Mouse (Mus musculus) MEL (cell line): ENCODE data around the gene Zc3hav1. TPM values are rescaled to one million over a fixed set of nuclear protein-coding genes. Genes with fewer than 3 reads are reported as not detected.

Experiments
- DNase-seq: peaks from one replicate; pipeline ENCODE4 v3.0.0; 2011; ENCODE audit warnings: low read depth, low spot score
- H3K27ac ChIP-seq: 2 replicates; pipeline ENCODE4 v1.5.1; 2012; ENCODE audit warnings: low read depth, mild to moderate bottlenecking, control low read depth, low read length, moderate library complexity; ENCODE audit not compliant: control insufficient read depth
- H3K27me3 ChIP-seq, 2 experiments: fragments of 150-350 bp in 1 of 2; sonication (generic) in 1 of 2; 2 replicates each; pipeline ENCODE4 v1.6.1; 2012; ENCODE audit warnings: low read length in 2 of 2, mild to moderate bottlenecking in 2 of 2, improper control_type of control experiment in 1 of 2, moderate library complexity in 1 of 2; ENCODE audit not compliant: insufficient read depth in 2 of 2, control insufficient read depth in 1 of 2
- H3K36me3 ChIP-seq, 2 experiments: 2 replicates each; pipeline ENCODE4 v1.6.1; 2012 to 2014; ENCODE audit warnings: low read length in 2 of 2, improper control_type of control experiment in 1 of 2, inconsistent platforms in 1 of 2, mild to moderate bottlenecking in 1 of 2; ENCODE audit not compliant: insufficient read depth in 2 of 2, control insufficient read depth in 1 of 2
- H3K4me1 ChIP-seq, 2 experiments: fragments of 150-350 bp in 1 of 2; sonication (generic) in 1 of 2; 2 replicates each; pipeline ENCODE4 v1.6.1; 2012; ENCODE audit warnings: low read length in 2 of 2, improper control_type of control experiment in 1 of 2, mild to moderate bottlenecking in 1 of 2; ENCODE audit not compliant: insufficient read depth in 2 of 2, control insufficient read depth in 1 of 2
- H3K4me3 ChIP-seq, 2 experiments: fragments of 150-350 bp in 1 of 2; sonication (generic) in 1 of 2; 2 replicates each; pipeline ENCODE4 v1.5.1; 2012; ENCODE audit warnings: low read depth in 2 of 2, low read length in 2 of 2, mild to moderate bottlenecking in 2 of 2, moderate library complexity in 2 of 2, control low read depth in 1 of 2, improper control_type of control experiment in 1 of 2; ENCODE audit not compliant: control insufficient read depth in 1 of 2, insufficient read depth in 1 of 2
- H3K79me2 ChIP-seq: 2 replicates; pipeline ENCODE4 v1.6.1; 2012; ENCODE audit warnings: mild to moderate bottlenecking, low read length, moderate library complexity; ENCODE audit not compliant: control insufficient read depth, poor library complexity, insufficient read depth
- H3K9ac ChIP-seq: 2 replicates; pipeline ENCODE4 v1.6.1; 2012; ENCODE audit warnings: low read depth, mild to moderate bottlenecking, control low read depth, low read length, moderate library complexity; ENCODE audit not compliant: control insufficient read depth, poor library complexity, severe bottlenecking
- H3K9me3 ChIP-seq: fragments of 150-350 bp; sonication (generic); replicated peaks from 2 replicates; pipeline ENCODE4 v1.6.1; 2012; ENCODE audit warnings: mild to moderate bottlenecking, low read length, improper control_type of control experiment, moderate library complexity; ENCODE audit not compliant: insufficient read depth
- E2F4 ChIP-seq: IDR thresholded peaks from 2 replicates; pipeline ENCODE4 v1.6.1; 2011; ENCODE audit warnings: low read depth, low read length, improper control_type of control experiment, borderline replicate concordance
- EP300 ChIP-seq, 2 experiments: IDR thresholded peaks; 2 replicates each; pipeline ENCODE4 v1.6.1; 2011; ENCODE audit warnings: improper control_type of control experiment in 2 of 2, low read length in 2 of 2, low read depth in 1 of 2, mild to moderate bottlenecking in 1 of 2
- ETS1 ChIP-seq: IDR thresholded peaks from 2 replicates; pipeline ENCODE4 v1.6.1; 2012; ENCODE audit warnings: low read depth, mild to moderate bottlenecking, inconsistent platforms, low read length, improper control_type of control experiment, moderate library complexity
- GABPA ChIP-seq: IDR thresholded peaks from 2 replicates; pipeline ENCODE4 v1.6.1; 2012; ENCODE audit warnings: low read depth, mild to moderate bottlenecking, inconsistent platforms, low read length, improper control_type of control experiment, moderate library complexity
- GATA1 ChIP-seq: IDR thresholded peaks from 2 replicates; pipeline ENCODE4 v1.6.1; 2011; ENCODE audit warnings: low read depth, low read length, improper control_type of control experiment
- HCFC1 ChIP-seq: IDR thresholded peaks from 2 replicates; pipeline ENCODE4 v1.6.1; 2012; ENCODE audit warnings: low read depth, mild to moderate bottlenecking, inconsistent platforms, low read length, improper control_type of control experiment, moderate library complexity
- JUND ChIP-seq: IDR thresholded peaks from 2 replicates; pipeline ENCODE4 v1.6.1; 2011; ENCODE audit warnings: low read depth, mild to moderate bottlenecking, improper control_type of control experiment, low read length
- MAFK ChIP-seq: IDR thresholded peaks from 2 replicates; pipeline ENCODE4 v1.6.1; 2011; ENCODE audit warnings: low read depth, mild to moderate bottlenecking, low read length, improper control_type of control experiment, borderline replicate concordance
- MAX ChIP-seq: IDR thresholded peaks from 2 replicates; pipeline ENCODE4 v1.6.1; 2011; ENCODE audit warnings: low read length, improper control_type of control experiment
- MAZ ChIP-seq: IDR thresholded peaks from 2 replicates; pipeline ENCODE4 v1.6.1; 2012; ENCODE audit warnings: low read depth, mild to moderate bottlenecking, inconsistent platforms, low read length, improper control_type of control experiment
- MEF2A ChIP-seq: IDR thresholded peaks from 2 replicates; pipeline ENCODE4 v1.6.1; 2014; ENCODE audit warnings: low read depth, mild to moderate bottlenecking, inconsistent platforms, low read length, improper control_type of control experiment; ENCODE audit not compliant: poor library complexity, insufficient replicate concordance, severe bottlenecking; ENCODE audit errors: extremely low read depth
- MYB ChIP-seq: IDR thresholded peaks from 2 replicates; pipeline ENCODE4 v1.6.1; 2011; ENCODE audit warnings: mild to moderate bottlenecking, low read depth, low read length, improper control_type of control experiment
- SIN3A ChIP-seq: IDR thresholded peaks from 2 replicates; pipeline ENCODE4 v1.6.1; 2012; ENCODE audit warnings: low read length, improper control_type of control experiment, inconsistent platforms
- SMC3 ChIP-seq: IDR thresholded peaks from 2 replicates; pipeline ENCODE4 v1.6.1; 2011; ENCODE audit warnings: low read depth, low read length, improper control_type of control experiment
- TCF12 ChIP-seq: IDR thresholded peaks from 2 replicates; pipeline ENCODE4 v1.6.1; 2014; ENCODE audit warnings: low read depth, mild to moderate bottlenecking, inconsistent platforms, low read length, improper control_type of control experiment, moderate library complexity
- USF1 ChIP-seq: IDR thresholded peaks from 2 replicates; pipeline ENCODE4 v1.6.1; 2014; ENCODE audit warnings: low read depth, mild to moderate bottlenecking, inconsistent platforms, low read length, improper control_type of control experiment, moderate library complexity
- ZMIZ1 ChIP-seq: IDR thresholded peaks from 2 replicates; pipeline ENCODE4 v1.6.1; 2012; ENCODE audit warnings: low read depth, mild to moderate bottlenecking, inconsistent platforms, low read length, improper control_type of control experiment, moderate library complexity
- ZNF384 ChIP-seq: IDR thresholded peaks from 2 replicates; pipeline ENCODE4 v1.6.1; 2012; ENCODE audit warnings: low read depth, mild to moderate bottlenecking, inconsistent platforms, low read length, improper control_type of control experiment
- polyA plus RNA-seq, 2 experiments: library from polyadenylated mRNA; stranded (reverse) in 1 of 2; unstranded in 1 of 2; fragments of >175 nt in 1 of 2; fragments of >200 nt in 1 of 2; gene quantifications; 2 replicates each; pipeline versions ENCODE4 v1.2.1 to v1.2.4; 2012; ENCODE audit warnings: low replicate concordance in 2 of 2, low read depth in 1 of 2; ENCODE audit not compliant: insufficient read length in 2 of 2, insufficient read depth in 1 of 2, missing spikeins in 1 of 2
- total RNA-seq: library from RNA; depleted of rRNA; stranded (reverse); fragments of 300-350 nt; gene quantifications from 2 replicates; pipeline ENCODE4 v1.2.3, GENCODE M21; 2012

Zc3hav1 gene
- total and polyA plus RNA-seq, 3 experiments: 66.6 to 71.0 (median 68.3) TPM

DNA sequence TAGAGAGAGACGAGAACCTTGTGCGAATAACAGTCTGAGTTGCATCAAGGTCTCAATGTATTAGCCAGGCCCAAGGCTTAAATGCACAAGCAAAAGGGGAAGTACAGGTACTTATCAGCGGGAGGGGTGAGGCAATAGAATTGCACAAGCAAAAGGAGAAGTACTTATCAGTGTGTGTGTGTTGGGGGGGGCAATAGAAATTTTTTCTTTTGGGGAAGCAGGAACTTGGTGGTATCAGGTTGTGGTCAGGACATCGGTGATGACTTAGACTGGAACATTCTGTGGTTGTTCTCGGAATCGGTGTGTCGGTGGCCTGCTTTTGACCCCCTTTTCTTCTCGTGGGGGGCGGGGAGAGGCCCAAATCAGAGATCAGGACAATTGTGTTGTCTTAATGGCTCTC is 33.8 kb downstream of the Zc3hav1 start:
- Histone ChIP-seq H3K4me3 (no peak overlapping the region), H3K4me1 (peaks cover 0 to 2% of the 10 kb centered on the region in 2 experiments; a peak in 1 of 4 replicates), H3K9me3 (no peaks in the 10 kb centered on the region; the same call in 1 of the 2 replicates), H3K79me2 (0 out of 2 replicates have a peak, but pooled peaks cover 2% of the 10 kb centered on the region), H3K27me3 (no peaks in the 10 kb centered on the region), H3K9ac (no peak overlapping the region), H3K36me3 (peaks cover 2 to 79% of the 10 kb centered on the region in 2 experiments), H3K27ac (peak overlapping the region; percentile 29)
- peak; percentile 84 for DNase-seq
- TF ChIP-seq JUND: no peak
- TF ChIP-seq E2F4: peak; percentile 73; the same call in 1 of the 2 replicates
- no peak for TF ChIP-seq USF1
- no peak for TF ChIP-seq TCF12
- peak; percentile 76 for TF ChIP-seq GATA1
- no peak for TF ChIP-seq HCFC1
- TF ChIP-seq EP300 (IDR thresholded peaks at IDR 0.05; ENCODE audit: low read depth in 1 of 2, low read length in 2 of 2): peak; percentile 48 to 67; a peak in 3 of 4 replicates
- 0 out of 2 replicates have a peak, but pooled peaks have one; percentile 24 for TF ChIP-seq ZNF384
- peak; percentile 80 for TF ChIP-seq MAZ

- Histone ChIP-seq H3K4me3 (no peak overlapping the region), H3K27me3 (no peaks in the 10 kb centered on the region), H3K9me3 (no peaks in the 10 kb centered on the region), H3K79me2 (0 out of 2 replicates have a peak, but pooled peaks cover 2% of the 10 kb centered on the region), H3K4me1 (peaks cover 0 to 2% of the 10 kb centered on the region in 2 experiments; a peak in 1 of 4 replicates)
- DNase-seq: peak; percentile 70
- TF ChIP-seq ETS1: peak; percentile 91
- no peak for TF ChIP-seq ZMIZ1
- TF ChIP-seq MEF2A: no peak
- peak; percentile 33 to 64; a peak in 3 of 4 replicates for TF ChIP-seq EP300 (IDR thresholded peaks at IDR 0.05; ENCODE audit: low read depth in 1 of 2, low read length in 2 of 2)
- TF ChIP-seq MAX: 0 out of 2 replicates have a peak, but pooled peaks have one; percentile 33
- TF ChIP-seq SIN3A: peak; percentile 32; the same call in 1 of the 2 replicates
- TF ChIP-seq SMC3: no peak
- no peak for TF ChIP-seq E2F4
- TF ChIP-seq GABPA: peak; percentile 88
- TF ChIP-seq MYB: 0 out of 2 replicates have a peak, but pooled peaks have one; percentile 32
- TF ChIP-seq MAFK: peak; percentile 68
- no peak for TF ChIP-seq USF1
- no peak for TF ChIP-seq MAZ
- TF ChIP-seq, all 39 proteins: peak for 7
- H3K27ac ChIP-seq: no peak overlapping the region
- peaks cover 2 to 74% of the 10 kb centered on the region in 2 experiments for H3K36me3 ChIP-seq
- H3K9ac ChIP-seq: no peak overlapping the region
Measured at GRCm38 (mm10) chr6:38316050-38316449, 38.4 kb downstream of the Zc3hav1 start.
